Mouse (Mus musculus): ENCODE measurements at regions not wholly inside any gene's neighbourhood (a gene's known extent, or its start where the extent isn't known, plus 50 kb on each side); places are given as distances from the start of the nearest gene placed in this dataset.

- WGBS = 6% methylated on average over 2 of the region's 2 CpGs
Observed at GRCm38 (mm10) chr2:115348263-115348662, 233.3 kb upstream of the BC052040 start.

DNA sequence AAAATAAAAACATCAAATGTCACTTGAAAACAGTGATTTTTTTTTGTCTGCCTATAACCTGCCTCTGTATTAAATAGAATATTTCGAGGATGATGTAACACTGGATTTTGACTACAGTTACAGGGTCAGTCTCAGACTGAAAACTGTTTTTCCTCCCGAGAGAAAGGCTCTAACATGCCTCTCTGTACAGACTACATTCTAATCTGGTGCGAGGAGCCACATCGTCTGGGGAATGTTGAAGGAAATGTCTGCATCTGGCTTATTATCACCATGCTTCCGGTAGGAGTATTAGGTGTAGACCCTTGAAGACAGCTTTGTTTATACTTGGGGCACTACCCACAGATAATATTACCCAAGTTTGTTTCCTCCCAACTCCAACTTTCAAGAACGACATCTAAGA, 210.4 kb upstream of the BC052040 start:
- Histone ChIP-seq H3K27ac (ENCODE audit: low read length) (no peak overlapping the region), H3K27me3 (replicated peaks; ENCODE audit: control insufficient read depth, insufficient read depth, low read length) (no peaks in the 10 kb centered on the region; the same call in 1 of the 2 replicates), H3K4me3 (ENCODE audit: low read length) (no peak overlapping the region), H3K4me2 (ENCODE audit: low read depth, low read length) (no peak overlapping the region), H3K36me3 (ENCODE audit: control insufficient read depth, insufficient read depth, low read length) (no peaks in the 10 kb centered on the region), H3K9me3 (ENCODE audit: control insufficient read depth, low read length) (no peaks in the 10 kb centered on the region), H3K4me1 (ENCODE audit: control insufficient read depth, insufficient read depth, low read length) (no peaks in the 10 kb centered on the region), H3K9ac (ENCODE audit: low read depth, low read length) (no peak overlapping the region)
- ATAC-seq = no peak
- 53% methylated on average over 6 of the region's 6 CpGs for WGBS

More at GRCm38 (mm10) chr2:115348263-115348662, 233.3 kb upstream of the BC052040 start:
- H3K27ac ChIP-seq (ENCODE audit: low read length) = no peak overlapping the region
- no peak overlapping the region for H3K4me2 ChIP-seq (ENCODE audit: low read depth, low read length)
- H3K9me3 ChIP-seq (ENCODE audit: control insufficient read depth, low read length) = no peaks in the 10 kb centered on the region
- no peaks in the 10 kb centered on the region for H3K27me3 ChIP-seq (replicated peaks; ENCODE audit: control insufficient read depth, insufficient read depth, low read length)
- H3K4me3 ChIP-seq (ENCODE audit: low read length) = no peak overlapping the region
- H3K36me3 ChIP-seq (ENCODE audit: control insufficient read depth, insufficient read depth, low read length) = no peaks in the 10 kb centered on the region
- H3K9ac ChIP-seq (ENCODE audit: low read depth, low read length) = no peak overlapping the region
- no peak for ATAC-seq
- H3K4me1 ChIP-seq (ENCODE audit: control insufficient read depth, insufficient read depth, low read length) = 0 out of 2 replicates have a peak, but pooled peaks cover 4% of the 10 kb centered on the region

- no peak overlapping the region for H3K4me3 ChIP-seq (ENCODE audit: low read length)
- no peak for ATAC-seq
- no peak overlapping the region for H3K9ac ChIP-seq (ENCODE audit: low read depth, low read length)
- H3K36me3 ChIP-seq (ENCODE audit: control insufficient read depth, insufficient read depth, low read length) = no peaks in the 10 kb centered on the region
- WGBS = 84% methylated on average over 5 of the region's 5 CpGs
- no peaks in the 10 kb centered on the region for H3K9me3 ChIP-seq (ENCODE audit: control insufficient read depth, low read length)
- H3K27me3 ChIP-seq (replicated peaks; ENCODE audit: control insufficient read depth, insufficient read depth, low read length) = no peaks in the 10 kb centered on the region; the same call in 1 of the 2 replicates
- no peak overlapping the region for H3K27ac ChIP-seq (ENCODE audit: low read length)
- no peaks in the 10 kb centered on the region for H3K4me1 ChIP-seq (ENCODE audit: control insufficient read depth, insufficient read depth, low read length)
- H3K4me2 ChIP-seq (ENCODE audit: low read depth, low read length) = no peak overlapping the region
Observed at GRCm38 (mm10) chr2:115375336-115375735, 206.2 kb upstream of the BC052040 start.

GRCm38 (mm10) chr2:115384414-115385180, 196.9 kb upstream of the BC052040 start:
- 0 out of 2 replicates have a peak overlapping the region, but pooled peaks have one; percentile 2 for H3K4me2 ChIP-seq (ENCODE audit: low read depth, low read length)
- no peaks in the 10 kb centered on the region for H3K9me3 ChIP-seq (ENCODE audit: control insufficient read depth, low read length)
- no peak overlapping the region for H3K27ac ChIP-seq (ENCODE audit: low read length)
- ATAC-seq = peak; percentile 72
- H3K4me3 ChIP-seq (ENCODE audit: low read length) = no peak overlapping the region
- no peaks in the 10 kb centered on the region for H3K36me3 ChIP-seq (ENCODE audit: control insufficient read depth, insufficient read depth, low read length)
- H3K9ac ChIP-seq (ENCODE audit: low read depth, low read length) = no peak overlapping the region
- H3K27me3 ChIP-seq (replicated peaks; ENCODE audit: control insufficient read depth, insufficient read depth, low read length) = no peaks in the 10 kb centered on the region
- H3K4me1 ChIP-seq (ENCODE audit: control insufficient read depth, insufficient read depth, low read length) = peaks cover 4% of the 10 kb centered on the region; the same call in 1 of the 2 replicates
- WGBS = 43% methylated on average over 13 of the region's 13 CpGs

DNA sequence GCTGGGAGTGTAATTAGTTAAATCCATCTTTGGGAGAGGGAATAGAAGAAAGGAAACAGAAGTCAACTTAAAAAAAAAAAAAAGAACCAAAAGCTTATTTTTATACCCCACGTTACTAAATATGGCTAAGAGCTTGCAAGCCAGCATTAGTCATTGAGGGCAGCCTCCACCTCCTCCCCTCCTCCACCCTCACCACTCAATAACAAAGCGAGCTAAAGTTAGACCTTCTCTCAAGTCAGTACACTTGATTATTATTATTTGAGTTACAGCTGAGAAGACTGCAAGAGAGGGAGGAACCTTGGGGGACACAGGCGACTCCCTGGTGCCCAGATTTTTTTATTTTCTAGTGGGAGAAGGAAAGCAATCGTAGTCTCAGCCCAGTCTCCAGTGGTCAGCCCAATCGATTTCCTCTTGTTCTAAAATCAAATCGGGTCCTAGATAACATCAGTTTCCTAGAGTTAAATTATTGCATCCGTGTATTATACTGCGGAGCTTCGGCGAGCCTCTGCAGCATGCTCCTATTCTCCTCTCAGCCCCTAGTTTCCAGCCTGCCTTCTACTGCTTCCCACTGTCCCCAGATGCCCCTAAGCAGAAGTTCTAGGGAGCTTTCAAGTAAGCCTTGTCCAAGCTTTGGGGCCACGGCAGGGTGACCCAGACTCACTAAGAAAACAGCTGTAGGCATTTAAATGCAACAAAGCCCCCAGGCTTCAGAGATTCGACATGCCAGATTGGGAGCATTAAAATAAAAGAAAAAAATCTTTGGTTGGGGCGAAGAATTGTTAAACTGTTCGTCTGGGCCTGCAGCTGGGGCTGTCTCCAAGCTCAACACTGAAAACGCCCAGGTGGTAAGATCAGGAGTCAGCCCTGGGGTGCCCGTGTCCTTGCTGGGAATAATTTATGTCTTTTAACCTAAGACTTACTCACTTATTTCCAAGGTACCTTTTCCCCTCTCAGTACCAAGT, 196.0 kb upstream of the BC052040 start:
- no peak overlapping the region for H3K9ac ChIP-seq (ENCODE audit: low read depth, low read length)
- ATAC-seq = peak; percentile 79

GRCm38 (mm10) chr2:115391575-115391974, 189.9 kb upstream of the BC052040 start:
- H3K36me3 ChIP-seq (ENCODE audit: control insufficient read depth, insufficient read depth, low read length) = no peaks in the 10 kb centered on the region
- H3K9ac ChIP-seq (ENCODE audit: low read depth, low read length) = no peak overlapping the region
- H3K4me2 ChIP-seq (ENCODE audit: low read depth, low read length) = no peak overlapping the region
- ATAC-seq = no peak
- no peaks in the 10 kb centered on the region for H3K27me3 ChIP-seq (replicated peaks; ENCODE audit: control insufficient read depth, insufficient read depth, low read length)
- H3K9me3 ChIP-seq (ENCODE audit: control insufficient read depth, low read length) = no peaks in the 10 kb centered on the region
- no peak overlapping the region for H3K27ac ChIP-seq (ENCODE audit: low read length)
- H3K4me1 ChIP-seq (ENCODE audit: control insufficient read depth, insufficient read depth, low read length) = no peaks in the 10 kb centered on the region
- WGBS = 81% methylated on average over 7 of the region's 7 CpGs
- H3K4me3 ChIP-seq (ENCODE audit: low read length) = no peak overlapping the region

More for the DNA sequence above, 196.0 kb upstream of the BC052040 start:
- no peaks in the 10 kb centered on the region for H3K36me3 ChIP-seq (ENCODE audit: control insufficient read depth, insufficient read depth, low read length)
- no peaks in the 10 kb centered on the region for H3K9me3 ChIP-seq (ENCODE audit: control insufficient read depth, low read length)
- H3K4me3 ChIP-seq (ENCODE audit: low read length) = no peak overlapping the region
- H3K4me1 ChIP-seq (ENCODE audit: control insufficient read depth, insufficient read depth, low read length) = peaks cover 4% of the 10 kb centered on the region; the same call in 1 of the 2 replicates
- H3K27ac ChIP-seq (ENCODE audit: low read length) = peak overlapping the region; percentile 66
- 0 out of 2 replicates have a peak overlapping the region, but pooled peaks have one; percentile 2 for H3K4me2 ChIP-seq (ENCODE audit: low read depth, low read length)
- WGBS = 47% methylated on average over 16 of the region's 16 CpGs
- no peaks in the 10 kb centered on the region for H3K27me3 ChIP-seq (replicated peaks; ENCODE audit: control insufficient read depth, insufficient read depth, low read length)

- WGBS = 78% methylated on average over 8 of the region's 8 CpGs
- no peaks in the 10 kb centered on the region for H3K9me3 ChIP-seq (ENCODE audit: control insufficient read depth, low read length)
- no peaks in the 10 kb centered on the region for H3K4me1 ChIP-seq (ENCODE audit: control insufficient read depth, insufficient read depth, low read length)
- H3K27me3 ChIP-seq (replicated peaks; ENCODE audit: control insufficient read depth, insufficient read depth, low read length) = no peaks in the 10 kb centered on the region
- no peak overlapping the region for H3K4me3 ChIP-seq (ENCODE audit: low read length)
- H3K27ac ChIP-seq (ENCODE audit: low read length) = no peak overlapping the region
- ATAC-seq = no peak
- H3K4me2 ChIP-seq (ENCODE audit: low read depth, low read length) = no peak overlapping the region
- H3K36me3 ChIP-seq (ENCODE audit: control insufficient read depth, insufficient read depth, low read length) = no peaks in the 10 kb centered on the region
- H3K9ac ChIP-seq (ENCODE audit: low read depth, low read length) = no peak overlapping the region
Observed at GRCm38 (mm10) chr2:115392082-115392762, 189.3 kb upstream of the BC052040 start.

DNA sequence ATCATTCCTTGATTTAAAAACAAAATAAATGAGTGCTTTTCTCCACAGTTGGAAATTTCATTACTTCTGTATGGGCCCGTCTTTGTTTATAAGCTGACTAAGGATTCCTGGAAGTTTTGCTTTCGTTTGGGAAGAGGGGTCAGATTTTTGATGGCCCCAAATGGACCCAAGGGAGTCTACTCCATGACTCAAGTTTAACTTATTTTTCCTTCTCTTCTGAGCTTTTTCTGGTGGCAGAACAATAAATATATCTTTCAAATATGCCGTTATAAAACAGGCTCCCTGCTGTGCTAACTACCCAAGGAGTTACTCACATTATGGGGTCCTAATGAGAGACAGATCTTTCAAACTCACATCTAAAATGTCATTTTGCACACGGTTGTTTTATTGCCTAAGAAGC, 187.4 kb upstream of the BC052040 start:
- no peak overlapping the region for H3K4me2 ChIP-seq (ENCODE audit: low read depth, low read length)
- no peak overlapping the region for H3K9ac ChIP-seq (ENCODE audit: low read depth, low read length)
- no peaks in the 10 kb centered on the region for H3K4me1 ChIP-seq (ENCODE audit: control insufficient read depth, insufficient read depth, low read length)
- no peaks in the 10 kb centered on the region for H3K36me3 ChIP-seq (ENCODE audit: control insufficient read depth, insufficient read depth, low read length)
- no peak for ATAC-seq
- no peaks in the 10 kb centered on the region for H3K27me3 ChIP-seq (replicated peaks; ENCODE audit: control insufficient read depth, insufficient read depth, low read length)
- no peak overlapping the region for H3K4me3 ChIP-seq (ENCODE audit: low read length)
- WGBS = 31% methylated on average over 4 of the region's 4 CpGs
- H3K9me3 ChIP-seq (ENCODE audit: control insufficient read depth, low read length) = no peaks in the 10 kb centered on the region
- H3K27ac ChIP-seq (ENCODE audit: low read length) = no peak overlapping the region

GRCm38 (mm10) chr2:115398550-115398949, 183.0 kb upstream of the BC052040 start:
- 0 out of 2 replicates have a peak, but pooled peaks have one; percentile 58 for ATAC-seq
- no peak overlapping the region for H3K27ac ChIP-seq (ENCODE audit: low read length)
- H3K4me1 ChIP-seq (ENCODE audit: control insufficient read depth, insufficient read depth, low read length) = no peaks in the 10 kb centered on the region
- no peak overlapping the region for H3K4me3 ChIP-seq (ENCODE audit: low read length)
- no peaks in the 10 kb centered on the region for H3K27me3 ChIP-seq (replicated peaks; ENCODE audit: control insufficient read depth, insufficient read depth, low read length)
- 59% methylated on average over 4 of the region's 4 CpGs for WGBS
- H3K9ac ChIP-seq (ENCODE audit: low read depth, low read length) = no peak overlapping the region
- no peaks in the 10 kb centered on the region for H3K36me3 ChIP-seq (ENCODE audit: control insufficient read depth, insufficient read depth, low read length)
- no peak overlapping the region for H3K4me2 ChIP-seq (ENCODE audit: low read depth, low read length)
- no peaks in the 10 kb centered on the region for H3K9me3 ChIP-seq (ENCODE audit: control insufficient read depth, low read length)

All from intestine, embryonic 16.5 days (tissue).